Mouse (Mus musculus): Measurements from ENCODE around the gene B4galt7. TPM values are rescaled to one million over a fixed set of nuclear protein-coding genes. Genes with fewer than 3 reads are reported as not detected.
"Not testable (repeated sequence)": the region's sequence is repeated elsewhere in the genome, so short reads cannot be mapped to it uniquely, and the experiment has no call there.

B4galt7 gene
- polyA plus RNA-seq, 1 experiment from 2014 or later: 11.0 TPM

DNA sequence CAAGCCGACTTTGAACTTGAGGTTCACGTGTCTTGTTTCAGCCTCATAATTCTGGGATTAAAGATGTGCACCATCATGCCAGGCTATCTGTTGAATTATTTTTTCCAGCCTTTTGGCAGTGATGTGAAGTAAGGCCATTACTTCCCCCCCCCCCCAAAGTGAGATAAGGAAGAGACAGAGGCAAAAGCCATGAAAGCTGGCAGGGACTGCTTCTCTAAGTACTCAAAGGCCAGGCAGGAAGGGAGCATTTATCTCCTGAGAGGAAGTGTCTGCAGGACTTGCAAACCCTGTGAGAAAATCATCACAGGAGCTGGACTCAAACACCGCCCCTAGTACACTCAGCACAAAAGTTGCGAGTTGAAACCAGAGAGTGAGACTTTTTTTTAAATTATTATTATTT, 19.6 kb downstream of the B4galt7 start:
- no peak overlapping the region for H3K4me3 ChIP-seq (ENCODE audit: inconsistent target)
- H3K79me2 ChIP-seq (ENCODE audit: inconsistent target): peaks cover 14% of the 10 kb centered on the region
- no peak overlapping the region for H3K27ac ChIP-seq
- 97% methylated on average over 4 of the region's 4 CpGs for WGBS (ENCODE audit: missing documents)
- no peaks in the 10 kb centered on the region for H3K36me3 ChIP-seq (ENCODE audit: inconsistent target)

DNA sequence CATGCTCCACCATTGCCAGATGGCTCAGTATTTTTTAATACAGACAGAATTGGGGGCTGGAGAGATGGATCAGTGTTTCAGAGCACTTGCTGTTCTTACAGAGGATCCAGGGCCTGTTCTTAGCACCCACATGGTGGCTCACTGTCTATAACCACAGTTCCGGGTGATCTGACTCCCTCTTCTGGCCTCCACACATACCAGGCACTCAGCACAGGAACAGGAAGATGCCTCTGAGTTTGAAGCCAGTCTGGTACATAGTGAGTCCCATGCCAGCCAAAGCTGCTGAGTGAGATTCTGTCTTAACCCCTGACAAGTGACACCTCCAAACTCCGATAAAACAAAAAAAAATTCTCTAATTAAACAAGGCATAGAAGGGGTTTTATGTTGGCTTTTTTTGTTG, 20.6 kb downstream of the B4galt7 start:
- Histone ChIP-seq H3K79me2 (ENCODE audit: inconsistent target) (peaks cover 24% of the 10 kb centered on the region), H3K36me3 (ENCODE audit: inconsistent target) (peaks cover 3% of the 10 kb centered on the region; the same call in 1 of the 2 replicates), H3K4me3 (ENCODE audit: inconsistent target) (no peak overlapping the region), H3K27ac (no peak overlapping the region)
- 83% methylated on average over 2 of the region's 2 CpGs for WGBS (ENCODE audit: missing documents)

DNA sequence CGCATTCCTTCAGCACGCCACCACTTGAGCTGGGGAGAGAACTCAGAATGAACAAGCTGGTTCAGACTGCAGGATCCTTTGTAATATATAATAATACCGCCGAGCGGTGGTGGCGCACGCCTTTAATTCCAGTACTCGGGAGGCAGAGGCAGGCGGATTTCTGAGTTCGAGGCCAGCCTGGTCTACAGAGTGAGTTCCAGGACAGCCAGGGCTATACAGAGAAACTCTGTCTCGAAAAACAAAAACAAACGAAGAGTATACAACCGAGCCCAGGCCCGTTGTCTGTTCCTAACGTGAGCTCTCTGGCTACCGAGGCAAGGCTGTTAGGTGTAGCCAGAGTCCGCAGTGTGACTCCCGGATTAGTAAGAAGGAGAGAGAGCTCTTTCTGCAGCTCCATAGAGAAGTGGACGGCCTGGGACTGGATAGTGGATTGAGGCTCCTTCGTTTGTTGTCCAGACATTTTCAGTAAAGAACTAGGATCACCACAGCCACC, 22.5 kb downstream of the B4galt7 start:
- peak overlapping the region; percentile 82 for H3K4me3 ChIP-seq (ENCODE audit: inconsistent target)
- WGBS (ENCODE audit: missing documents): 3% methylated on average over 19 of the region's 20 CpGs
- H3K79me2 ChIP-seq (ENCODE audit: inconsistent target): peaks cover 36% of the 10 kb centered on the region
- peaks cover 14% of the 10 kb centered on the region; the same call in 1 of the 2 replicates for H3K36me3 ChIP-seq (ENCODE audit: inconsistent target)
- H3K27ac ChIP-seq: peak overlapping the region; percentile 89

DNA sequence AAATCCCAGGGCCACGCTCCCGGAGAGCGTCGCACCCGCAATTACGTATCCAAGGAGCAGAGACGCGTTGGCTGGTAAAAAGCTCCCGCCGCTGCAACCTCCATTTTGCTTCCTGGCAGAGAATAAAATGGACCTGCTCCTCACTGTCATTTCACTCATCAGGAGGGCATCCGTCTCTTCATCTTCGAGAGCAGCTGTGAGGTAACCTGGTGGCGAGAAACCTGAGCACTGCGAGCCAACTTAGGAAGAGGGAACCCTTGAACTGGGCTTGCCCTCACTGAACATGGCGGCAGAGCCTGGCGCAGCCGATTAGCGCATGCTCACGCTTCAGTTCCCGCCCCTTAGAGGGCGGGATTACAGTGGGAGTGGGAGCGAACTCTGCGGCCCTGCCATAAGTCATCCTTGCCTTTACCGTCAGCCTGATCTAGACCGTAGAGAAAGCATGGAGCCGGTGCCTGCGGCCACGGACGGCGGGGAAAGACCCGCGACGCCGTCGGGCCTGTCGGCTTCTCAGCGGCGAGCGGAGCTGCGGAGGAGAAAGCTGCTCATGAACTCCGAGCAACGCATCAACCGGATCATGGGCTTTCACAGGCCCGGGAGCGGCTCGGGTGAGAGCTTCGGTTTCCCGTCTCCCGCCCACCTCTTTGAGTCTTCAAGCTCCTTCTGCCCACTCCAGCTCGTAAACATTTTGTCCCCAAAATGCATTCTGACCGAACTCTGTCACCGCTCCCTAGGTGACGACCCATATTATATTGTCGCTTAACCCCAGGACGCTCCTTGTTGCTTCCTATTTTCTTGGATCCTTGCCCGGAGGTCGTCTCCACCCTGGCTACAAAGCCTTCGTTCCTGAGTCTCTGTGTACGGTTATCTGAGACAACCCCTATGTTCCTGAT, 23.2 kb downstream of the B4galt7 start, which contains the start of gene Caml:
TSS of gene Caml (plus strand) at position 357 of the 893 bp plus-strand sequence.
- WGBS (ENCODE audit: missing documents): under 1% methylated on average over 59 of the region's 59 CpGs
- Histone ChIP-seq H3K36me3 (ENCODE audit: inconsistent target) (peaks cover 14% of the 10 kb centered on the region; the same call in 1 of the 2 replicates), H3K79me2 (ENCODE audit: inconsistent target) (peaks cover 36% of the 10 kb centered on the region), H3K4me3 (ENCODE audit: inconsistent target) (peak within 1 kb of the TSS; percentile 82), H3K27ac (peak within 1 kb of the TSS; percentile 89)

DNA sequence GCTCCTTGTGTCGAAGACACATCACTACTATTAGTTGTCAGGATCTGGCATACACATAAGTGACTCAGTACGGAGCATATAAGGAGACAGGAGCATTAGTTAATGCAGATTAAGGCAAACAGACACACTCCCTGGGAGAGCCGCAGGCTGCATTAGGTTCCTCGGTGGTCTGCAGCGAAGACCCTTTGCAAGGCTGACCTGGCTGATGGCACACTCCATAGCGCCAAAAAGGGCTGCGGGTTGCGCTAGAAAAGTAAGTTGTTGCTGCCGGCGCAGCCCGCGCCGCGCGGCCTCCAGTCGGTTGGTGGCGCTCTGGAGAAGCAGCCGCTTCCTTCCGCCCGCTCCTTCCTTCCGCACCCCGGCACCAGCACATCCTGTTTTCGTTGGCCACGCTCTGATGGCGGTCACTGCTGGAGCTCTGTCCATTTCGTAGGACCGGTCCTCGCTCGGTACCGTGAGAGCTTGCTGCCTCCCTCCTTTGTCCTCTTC, 35.0 kb downstream of the B4galt7 start, which contains the start of gene Ddx46:
TSS of gene Ddx46 (plus strand) at position 389 of the 489 bp plus-strand sequence.
- WGBS (ENCODE audit: missing documents): 5% methylated on average over 30 of the region's 30 CpGs
- Histone ChIP-seq H3K27ac (no peak within 1 kb of the TSS), H3K79me2 (ENCODE audit: inconsistent target) (peaks cover 36% of the 10 kb centered on the region), H3K36me3 (ENCODE audit: inconsistent target) (peaks cover 27% of the 10 kb centered on the region), H3K4me3 (ENCODE audit: inconsistent target) (peak within 1 kb of the TSS; percentile 68)

DNA sequence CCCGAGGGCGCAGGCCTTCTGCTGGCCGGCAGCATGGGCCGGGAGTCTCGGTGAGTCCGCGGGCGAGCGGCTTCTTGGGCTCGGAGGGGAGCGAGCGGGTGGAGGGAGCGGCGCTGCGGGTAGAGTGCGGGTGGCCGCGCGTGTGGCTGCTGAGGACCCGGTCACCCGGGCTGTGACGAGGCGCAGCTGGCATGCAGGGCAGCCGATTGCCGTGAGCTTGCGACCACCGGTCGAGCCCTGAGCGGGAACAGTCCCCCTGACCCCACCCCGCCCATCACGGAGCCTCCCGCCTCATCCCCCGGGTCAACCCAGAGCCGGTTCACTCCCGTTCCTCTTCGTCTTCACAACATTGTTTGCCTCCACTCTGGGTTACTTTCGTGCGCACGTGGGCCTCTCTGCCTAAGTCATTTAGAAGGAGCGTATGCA, 35.5 kb downstream of the B4galt7 start:
- Histone ChIP-seq H3K27ac (no peak overlapping the region), H3K36me3 (ENCODE audit: inconsistent target) (peaks cover 32% of the 10 kb centered on the region), H3K4me3 (ENCODE audit: inconsistent target) (peak overlapping the region; percentile 68), H3K79me2 (ENCODE audit: inconsistent target) (peaks cover 36% of the 10 kb centered on the region)
- WGBS (ENCODE audit: missing documents): 1% methylated on average over 33 of the region's 40 CpGs

DNA sequence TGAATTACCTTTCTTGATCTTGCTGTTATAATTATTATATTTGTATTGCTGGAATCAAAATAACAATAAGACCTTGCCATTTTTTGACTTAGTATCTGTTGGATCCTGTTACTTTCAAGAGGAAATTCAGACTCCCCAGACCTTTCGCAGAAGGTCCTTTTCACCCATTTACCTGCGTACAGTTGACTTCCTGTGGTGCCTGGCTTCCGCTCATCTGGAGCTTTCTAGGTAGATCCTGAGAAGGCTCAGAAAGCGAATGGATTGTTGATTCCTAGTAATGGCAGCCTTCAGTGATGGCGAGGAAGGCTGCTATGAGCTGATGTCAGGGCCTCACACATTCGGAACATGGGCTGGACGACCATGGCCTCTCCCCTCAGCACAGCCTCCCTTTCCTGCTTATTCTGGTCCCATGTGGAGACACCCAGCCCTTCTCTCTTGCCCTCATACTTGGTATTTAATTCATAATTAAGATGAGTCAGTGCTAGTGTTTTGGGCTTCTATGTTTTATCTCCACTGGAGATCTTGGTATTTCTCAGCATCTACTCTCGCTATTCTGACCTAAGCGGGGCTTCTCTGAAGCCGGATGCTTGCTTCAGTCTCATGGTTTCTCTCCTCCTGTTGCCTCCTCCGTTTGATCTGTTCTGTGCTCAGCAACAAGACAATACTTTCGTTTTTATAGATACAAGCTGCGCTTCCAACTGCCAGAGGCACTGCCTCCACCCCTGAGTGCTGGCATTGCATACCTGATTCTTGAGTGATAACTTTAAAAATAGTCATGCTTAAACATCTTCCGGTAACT, 36.7 kb downstream of the B4galt7 start:
- Histone ChIP-seq H3K4me3 (ENCODE audit: inconsistent target) (peak overlapping the region; percentile 68; the same call in 1 of the 2 replicates), H3K79me2 (ENCODE audit: inconsistent target) (peaks cover 44% of the 10 kb centered on the region), H3K27ac (no peak overlapping the region), H3K36me3 (ENCODE audit: inconsistent target) (peaks cover 30% of the 10 kb centered on the region)
- WGBS (ENCODE audit: missing documents): 92% methylated on average over 14 of the region's 14 CpGs

DNA sequence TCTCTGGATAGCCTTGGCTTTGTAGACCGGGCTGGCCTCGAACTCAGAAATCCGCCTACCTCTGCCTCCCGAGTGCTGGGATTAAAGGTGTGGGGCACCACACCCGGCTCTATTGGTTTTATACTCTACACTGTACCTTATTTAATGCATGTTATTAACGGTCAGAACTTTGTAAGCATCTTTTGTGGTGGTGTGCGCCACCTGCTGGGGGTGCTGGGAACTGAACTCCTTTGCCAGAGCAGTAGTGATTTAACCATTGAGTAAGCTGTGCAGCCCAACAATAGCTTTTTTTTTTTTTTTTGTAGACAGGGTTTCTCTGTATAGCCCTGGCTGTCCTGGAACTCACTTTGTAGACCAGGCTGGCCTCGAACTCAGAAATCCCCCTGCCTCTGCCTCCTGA, 40.8 kb downstream of the B4galt7 start:
- not testable (repeated sequence) for H3K27ac ChIP-seq; H3K4me3 ChIP-seq (ENCODE audit: inconsistent target)
- WGBS (ENCODE audit: missing documents): 35% methylated on average over 8 of the region's 8 CpGs
- H3K36me3 ChIP-seq (ENCODE audit: inconsistent target): peaks cover 30% of the 10 kb centered on the region
- H3K79me2 ChIP-seq (ENCODE audit: inconsistent target): peaks cover 68% of the 10 kb centered on the region

DNA sequence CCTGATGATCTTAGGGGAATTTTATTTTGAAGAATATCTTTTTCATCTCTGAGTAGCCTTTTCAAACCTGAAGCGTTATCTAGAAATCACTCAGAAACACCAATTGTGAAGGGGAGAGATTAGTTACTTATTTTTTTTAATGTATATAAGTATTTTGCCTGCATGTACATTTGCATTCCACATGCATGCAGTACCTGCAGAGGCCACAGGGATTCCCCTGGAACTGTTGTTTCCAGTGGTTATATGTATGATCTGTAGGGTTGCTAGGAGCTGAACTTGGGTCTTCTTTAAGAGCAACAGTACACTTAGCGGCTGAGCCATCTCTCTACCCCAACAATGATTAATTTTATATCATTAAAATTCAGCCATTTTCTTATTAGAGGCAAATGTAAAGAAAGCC, 44.8 kb downstream of the B4galt7 start:
- Histone ChIP-seq H3K4me3 (ENCODE audit: inconsistent target) (no peak overlapping the region), H3K79me2 (ENCODE audit: inconsistent target) (peaks cover 36% of the 10 kb centered on the region), H3K27ac (no peak overlapping the region), H3K36me3 (ENCODE audit: inconsistent target) (peaks cover 64% of the 10 kb centered on the region)
- WGBS (ENCODE audit: missing documents): 100% methylated on average over 2 of the region's 2 CpGs

DNA sequence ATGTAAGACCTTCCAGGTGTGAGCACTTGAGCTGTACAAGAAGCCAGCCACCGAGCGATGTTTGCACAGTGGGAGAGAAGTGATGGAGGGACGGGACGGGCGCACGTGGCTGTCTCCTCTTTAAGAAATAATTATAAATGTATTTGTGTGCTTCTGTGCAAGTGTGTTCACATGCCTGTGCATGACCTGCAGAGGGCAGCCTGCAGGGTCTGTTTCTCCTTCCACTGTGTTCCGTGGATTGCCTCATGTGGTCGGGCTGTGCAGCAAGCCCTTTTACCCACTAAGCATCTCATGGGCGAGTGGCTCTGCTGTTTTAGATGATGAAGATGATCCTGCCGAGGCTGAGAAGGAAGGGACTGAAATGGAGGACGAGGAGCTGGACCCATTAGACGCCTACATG, 50.4 kb downstream of the B4galt7 start:
- Histone ChIP-seq H3K36me3 (ENCODE audit: inconsistent target) (peaks cover 90% of the 10 kb centered on the region), H3K79me2 (ENCODE audit: inconsistent target) (no peaks in the 10 kb centered on the region), H3K27ac (no peak overlapping the region), H3K4me3 (ENCODE audit: inconsistent target) (no peak overlapping the region)
- WGBS (ENCODE audit: missing documents): 96% methylated on average over 12 of the region's 12 CpGs

DNA sequence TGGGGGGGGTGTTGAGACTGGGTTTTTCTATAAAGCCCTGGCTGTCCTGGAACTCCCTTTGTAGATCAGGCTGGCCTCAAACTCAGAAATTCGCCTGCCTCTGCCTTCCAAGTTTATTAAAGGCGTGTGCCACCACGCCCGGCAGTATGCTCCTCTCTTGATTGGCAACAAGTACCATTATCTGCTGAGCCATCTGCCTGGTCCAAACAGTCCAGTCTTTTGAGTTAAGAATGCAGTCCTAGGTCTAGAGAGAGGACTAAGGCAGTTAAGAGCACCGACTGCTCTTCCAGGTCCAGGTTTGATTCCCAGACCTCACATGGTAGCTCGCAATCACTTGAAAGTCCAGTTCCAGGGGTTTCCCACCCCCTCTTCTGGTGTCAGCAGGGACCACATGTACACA, 51.3 kb downstream of the B4galt7 start:
- no peaks in the 10 kb centered on the region for H3K79me2 ChIP-seq (ENCODE audit: inconsistent target)
- H3K4me3 ChIP-seq (ENCODE audit: inconsistent target): no peak overlapping the region
- WGBS (ENCODE audit: missing documents): 98% methylated on average over 6 of the region's 6 CpGs
- peaks cover 90% of the 10 kb centered on the region for H3K36me3 ChIP-seq (ENCODE audit: inconsistent target)
- no peak overlapping the region for H3K27ac ChIP-seq

Other genes starting within 250 kb of the B4galt7 start
- gene Lman2, start 237.1 kb upstream of the B4galt7 start, polyA plus RNA-seq (2018): 69.2 to 91.5 TPM (median 78.4 TPM) in 3 replicates
- gene Rgs14, start 230.2 kb upstream of the B4galt7 start, polyA plus RNA-seq (2018): 3.6 to 11.3 TPM (median 8.4 TPM) in 3 replicates
- gene Slc34a1, start 201.7 kb upstream of the B4galt7 start, polyA plus RNA-seq (2018): not detected in 3 replicates
- gene Pfn3, start 184.7 kb upstream of the B4galt7 start, polyA plus RNA-seq (2018): not detected in 3 replicates
- not detected in 3 replicates for gene F12, start 173.1 kb upstream of the B4galt7 start, polyA plus RNA-seq (2018)
- 8.4 to 12.3 TPM (median 10.1 TPM) in 3 replicates for gene Grk6, start 154.8 kb upstream of the B4galt7 start, polyA plus RNA-seq (2018)
- gene Prr7, start 135.6 kb upstream of the B4galt7 start, polyA plus RNA-seq (2018): 0.27 TPM in 1 of 3 replicates, not detected in the others
- 0.10 TPM in 1 of 3 replicates, not detected in the others for gene Dbn1, start 111.8 kb upstream of the B4galt7 start, polyA plus RNA-seq (2018)
- 0.40 to 3.3 TPM (median 0.44 TPM) in 3 replicates for gene Pdlim7, start 86.2 kb upstream of the B4galt7 start, polyA plus RNA-seq (2018)
- 6.1 to 22.8 TPM (median 15.9 TPM) in 3 replicates for gene Dok3, start 70.6 kb upstream of the B4galt7 start, polyA plus RNA-seq (2018)
- 26.5 to 32.5 TPM (median 27.1 TPM) in 3 replicates for gene Ddx41, start 63.2 kb upstream of the B4galt7 start, polyA plus RNA-seq (2018)
- gene Fam193b, start 28.8 kb upstream of the B4galt7 start, polyA plus RNA-seq (2018): 11.7 to 25.1 TPM (median 12.9 TPM) in 3 replicates
- gene Tmed9, start 26.2 kb upstream of the B4galt7 start, polyA plus RNA-seq (2018): 100 to 185 TPM (median 135 TPM) in 3 replicates
- gene Caml, start 23.1 kb downstream of the B4galt7 start, polyA plus RNA-seq (2018): 34.6 to 38.5 TPM (median 35.0 TPM) in 3 replicates
- gene Ddx46, start 35.1 kb downstream of the B4galt7 start, polyA plus RNA-seq (2018): 30.1 to 38.6 TPM (median 34.6 TPM) in 3 replicates
- gene B230219D22Rik, start 93.2 kb downstream of the B4galt7 start, polyA plus RNA-seq (2018): 24.7 to 37.0 TPM (median 34.5 TPM) in 3 replicates
- gene Txndc15, start 114.8 kb downstream of the B4galt7 start, polyA plus RNA-seq (2018): 37.2 to 54.5 TPM (median 47.4 TPM) in 3 replicates
- 22.0 to 41.0 TPM (median 36.0 TPM) in 3 replicates for gene Pcbd2, start 127.5 kb downstream of the B4galt7 start, polyA plus RNA-seq (2018)
- not detected in 3 replicates for gene Catsper3, start 184.7 kb downstream of the B4galt7 start, polyA plus RNA-seq (2018)
- gene Pitx1, start 236.3 kb downstream of the B4galt7 start, polyA plus RNA-seq (2018): not detected in 3 replicates